Comparison of ENCODE assay signal across 18 mouse cellular contexts in the genomic region with DNA sequence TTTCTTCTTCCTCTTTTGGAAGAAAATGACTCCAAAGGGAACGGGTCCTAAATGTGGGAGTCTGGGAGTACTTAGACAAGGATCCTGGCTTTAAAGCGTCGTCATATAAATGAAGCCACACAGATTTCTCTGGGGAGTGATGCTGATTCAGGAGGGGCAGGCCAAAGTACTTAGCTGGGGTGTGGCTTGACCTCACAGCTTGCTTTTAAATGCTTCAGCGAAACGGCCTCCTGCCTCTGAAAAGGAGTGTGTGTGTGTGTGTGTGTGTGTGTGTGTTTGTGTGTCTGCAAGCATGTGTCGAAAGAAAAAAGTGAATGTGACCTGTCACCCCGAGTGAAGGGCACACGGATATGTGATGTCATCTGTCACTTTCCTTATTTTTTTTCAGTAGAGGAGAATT. TPM values are rescaled to one million over a fixed set of nuclear protein-coding genes. Genes with fewer than 3 reads are reported as not detected.
DNase-seq lines count a peak whose midpoint lies in the region; ATAC-seq and TF ChIP-seq lines count a peak whose summit lies in the region.
"Had no signal": no experiment of that assay in that cellular context is flagged by ENCODE, and none has a peak within 500 bp of the region (broad histone marks: within the 10 kb centered on the region; RNA-seq: fewer than 3 reads in every experiment).

No protein-coding gene starts in this region.

- no peaks in the 10 kb centered on the region; the same call in 1 of the 2 replicates for H3K36me3 ChIP-seq in heart, adult 2 months (ENCODE audit: control insufficient read depth, insufficient read depth, low read length)
- H3K36me3 ChIP-seq in kidney, postnatal 0 days (ENCODE audit: insufficient read depth, low read length): no peaks in the 10 kb centered on the region
- no peaks in the 10 kb centered on the region for H3K36me3 ChIP-seq in kidney, embryonic 14.5 days (ENCODE audit: control insufficient read depth, insufficient read depth, low read length)
- no peaks in the 10 kb centered on the region for H3K36me3 ChIP-seq in intestine, embryonic 16.5 days (ENCODE audit: control insufficient read depth, insufficient read depth, low read length)
- H3K36me3 ChIP-seq: heart, embryonic 13.5 days had no signal

- H3K4me3 ChIP-seq in heart, adult 2 months: no peak overlapping the region
- H3K4me3 ChIP-seq in kidney, postnatal 0 days (replicated peaks; ENCODE audit: low read depth, low read length): no peak overlapping the region
- H3K4me3 ChIP-seq in kidney, embryonic 14.5 days (ENCODE audit: low read length): no peak overlapping the region
- no peak overlapping the region for H3K4me3 ChIP-seq in intestine, embryonic 16.5 days (ENCODE audit: low read length)
- H3K4me3 ChIP-seq: embryonic facial prominence, embryonic 15.5 days; forebrain, embryonic 10.5 days; heart, embryonic 13.5 days; limb, embryonic 10.5 days had no signal

- peak in 1 of 2 experiments; percentile 28 for DNase-seq in heart, adult 2 months
- no peak for DNase-seq in heart, postnatal 36 days
- peak; percentile 10 for DNase-seq in kidney, postnatal 0 days (ENCODE audit: low spot score)
- DNase-seq in NIH3T3 (ENCODE audit: low read depth): peak; percentile 52
- DNase-seq in adrenal gland, postnatal 36 days: no peak
- DNase-seq: cerebellum, adult 2 months; cerebellum, postnatal 36 days; liver, postnatal 0 days; right cerebral cortex, postnatal 4 days had no signal

- H3K9ac ChIP-seq in heart, adult 2 months (ENCODE audit: low read depth, low read length): no peak overlapping the region
- no peak overlapping the region for H3K9ac ChIP-seq in kidney, postnatal 0 days (ENCODE audit: low read depth, low read length)
- no peak overlapping the region for H3K9ac ChIP-seq in kidney, embryonic 14.5 days (ENCODE audit: low read depth, low read length)
- no peak overlapping the region for H3K9ac ChIP-seq in intestine, embryonic 16.5 days (ENCODE audit: low read depth, low read length)
- H3K9ac ChIP-seq: embryonic facial prominence, embryonic 15.5 days; heart, embryonic 13.5 days; liver, postnatal 0 days had no signal

- TF ChIP-seq CTCF in heart, adult 2 months (IDR thresholded peaks at IDR 0.05): no peak
- TF ChIP-seq CTCF in kidney, postnatal 0 days (IDR thresholded peaks at IDR 0.05; ENCODE audit: low read depth): no peak

- WGBS in heart, adult 2 months: 49% methylated on average over 8 of the region's 8 CpGs
- WGBS in kidney, postnatal 0 days: 46% methylated on average over 8 of the region's 8 CpGs
- WGBS in kidney, embryonic 14.5 days: 51% methylated on average over 8 of the region's 8 CpGs
- WGBS in intestine, embryonic 16.5 days: 55% methylated on average over 8 of the region's 8 CpGs

- H3K27me3 ChIP-seq in heart, adult 2 months (ENCODE audit: control insufficient read depth, insufficient read depth, low read length): no peaks in the 10 kb centered on the region
- H3K27me3 ChIP-seq in kidney, postnatal 0 days (ENCODE audit: insufficient read depth, low read length): no peaks in the 10 kb centered on the region
- H3K27me3 ChIP-seq in kidney, embryonic 14.5 days (ENCODE audit: control insufficient read depth, insufficient read depth, low read length): no peaks in the 10 kb centered on the region
- H3K27me3 ChIP-seq in intestine, embryonic 16.5 days (replicated peaks; ENCODE audit: control insufficient read depth, insufficient read depth, low read length): no peaks in the 10 kb centered on the region
- H3K27me3 ChIP-seq: embryonic facial prominence, embryonic 15.5 days; heart, embryonic 13.5 days; Patski had no signal

- intact Hi-C loops in heart, adult 2 months (cut with DNase I): no loop called here
- intact Hi-C loops in heart, postnatal 36 days (cut with DNase I): loop anchor here (2.0 to 10.0 kb wide), 2 partner anchors 91 to 705 kb away; no protein-coding TSS in a partner anchor

- peak overlapping the region; percentile 77 for H3K27ac ChIP-seq in heart, adult 2 months
- no peak overlapping the region for H3K27ac ChIP-seq in kidney, postnatal 0 days
- H3K27ac ChIP-seq in kidney, embryonic 14.5 days (ENCODE audit: low read depth, low read length): no peak overlapping the region
- H3K27ac ChIP-seq in intestine, embryonic 16.5 days (ENCODE audit: low read length): no peak overlapping the region
- H3K27ac ChIP-seq: embryonic facial prominence, embryonic 15.5 days; forebrain, embryonic 10.5 days; limb, embryonic 10.5 days; stomach, postnatal 0 days had no signal

- no peaks in the 10 kb centered on the region for H3K79me2 ChIP-seq in heart, adult 2 months (replicated peaks; ENCODE audit: control insufficient read depth, insufficient read depth, low read length)

- no peak overlapping the region for H3K4me2 ChIP-seq in kidney, postnatal 0 days (ENCODE audit: low read length)
- no peak overlapping the region for H3K4me2 ChIP-seq in kidney, embryonic 14.5 days (replicated peaks; ENCODE audit: low read depth, low read length)
- H3K4me2 ChIP-seq in intestine, embryonic 16.5 days (ENCODE audit: low read depth, low read length): no peak overlapping the region
- H3K4me2 ChIP-seq: embryonic facial prominence, embryonic 15.5 days; heart, embryonic 13.5 days had no signal

- no peak for ATAC-seq in kidney, postnatal 0 days (replicated peaks; ENCODE audit: low FRiP score, low read depth)
- ATAC-seq in kidney, embryonic 14.5 days (ENCODE audit: low FRiP score, low TSS enrichment): no peak
- 0 out of 2 replicates have a peak, but pooled peaks have one; percentile 44 for ATAC-seq in intestine, embryonic 16.5 days
- ATAC-seq: liver, postnatal 0 days; Patski had no signal

- 0 out of 2 replicates have a peak, but pooled peaks have one; percentile 40 for TF ChIP-seq EP300 in heart, adult 2 months (IDR thresholded peaks at IDR 0.05; ENCODE audit: insufficient read depth, low read depth, low read length)

- H3K9me3 ChIP-seq in kidney, postnatal 0 days (replicated peaks; ENCODE audit: low read length): no peaks in the 10 kb centered on the region
- H3K9me3 ChIP-seq in kidney, embryonic 14.5 days (ENCODE audit: control insufficient read depth, low read length): no peaks in the 10 kb centered on the region
- no peaks in the 10 kb centered on the region for H3K9me3 ChIP-seq in intestine, embryonic 16.5 days (ENCODE audit: control insufficient read depth, low read length)
- H3K9me3 ChIP-seq: embryonic facial prominence, embryonic 15.5 days; forebrain, embryonic 10.5 days; heart, embryonic 13.5 days; limb, embryonic 10.5 days had no signal

- TF ChIP-seq POLR2A in heart, adult 2 months (IDR thresholded peaks at IDR 0.05; ENCODE audit: insufficient read depth, low read depth, low read length): no peak

- peaks cover 20% of the 10 kb centered on the region for H3K4me1 ChIP-seq in heart, adult 2 months (ENCODE audit: control insufficient read depth, insufficient read depth, low read length)
- no peaks in the 10 kb centered on the region for H3K4me1 ChIP-seq in kidney, postnatal 0 days (replicated peaks; ENCODE audit: insufficient read depth, low read length)
- no peaks in the 10 kb centered on the region for H3K4me1 ChIP-seq in kidney, embryonic 14.5 days (ENCODE audit: control insufficient read depth, insufficient read depth, low read length)
- H3K4me1 ChIP-seq in intestine, embryonic 16.5 days (ENCODE audit: control insufficient read depth, insufficient read depth, low read length): peaks cover 15% of the 10 kb centered on the region
- H3K4me1 ChIP-seq: forebrain, embryonic 10.5 days; limb, embryonic 10.5 days had no signal

RNA-seq across cellular contexts. Expression of gene Mindy4, which starts 36.7 kb away (rescaled TPM):
- 1 to 10 TPM; 5.0 to 5.2 TPM for total RNA-seq in heart, adult 2 months (2021)
- 4.3 and 7.4 TPM in 2 replicates for polyA plus RNA-seq in heart, adult 2 months (2012; rRNA removed)
- total RNA-seq in heart, postnatal 36 days (2021): 1 to 10 TPM; 5.5 to 5.9 TPM
- 11.6 TPM in 2 replicates for polyA plus RNA-seq in kidney, postnatal 0 days (2015; fragmentation: Nextera tagmentation; extraction: Ambion mirVana)
- polyA plus RNA-seq in kidney, embryonic 14.5 days (2014; fragmentation: Nextera tagmentation; extraction: Ambion mirVana): 10.5 and 17.7 TPM in 2 replicates
- polyA plus RNA-seq in intestine, embryonic 16.5 days (2015; fragmentation: Nextera tagmentation; extraction: Ambion mirVana): 5.8 and 6.4 TPM in 2 replicates
- total RNA-seq in adrenal gland, postnatal 36 days (2021): 1 to 10 TPM; 3.9 to 5.3 TPM
- total RNA-seq: monocyte, adult 5-6 weeks had no signal

Comparison
In these comparisons a context has a peak if more than half of its experiments do, and no peak if none do; other contexts are left out.
1. DNase-seq: peak in kidney, postnatal 0 days (single experiment) and NIH3T3 (single experiment); none in heart, postnatal 36 days (0 of 2) and adrenal gland, postnatal 36 days (0 of 2).